Mouse (Mus musculus) heart, embryonic 10.5 days (tissue): ENCODE measurements around the gene Paxbp1. TPM values are rescaled to one million over a fixed set of nuclear protein-coding genes. Genes with fewer than 3 reads are reported as not detected.

Experiments
- polyA plus RNA-seq: library from polyadenylated mRNA; unstranded; fragments of >200 nt; fragmentation: Nextera tagmentation; extraction: Ambion mirVana; gene quantifications from 2 replicates; pipeline ENCODE4 v1.2.1, GENCODE M21; 2016

The Paxbp1 gene
- polyA plus RNA-seq, 1 experiment from 2014 or later, result 53.4 TPM

Other genes with a start within 250 kb of the Paxbp1 start
- 8.4 and 12.7 TPM in 2 replicates for gene Urb1, start 234.1 kb downstream of the Paxbp1 start, polyA plus RNA-seq
- gene Eva1c, start 217.8 kb downstream of the Paxbp1 start, polyA plus RNA-seq, result 1.0 and 2.3 TPM in 2 replicates
- 53.1 TPM in 2 replicates for gene Cfap298, start 109.4 kb downstream of the Paxbp1 start, polyA plus RNA-seq
- gene Synj1, start 33.2 kb downstream of the Paxbp1 start, polyA plus RNA-seq, result 14.3 and 16.5 TPM in 2 replicates
- not detected in 2 replicates for gene 4932438H23Rik, start 50.6 kb upstream of the Paxbp1 start, polyA plus RNA-seq
- gene Olig2, start 180.9 kb upstream of the Paxbp1 start, polyA plus RNA-seq, result not detected in 2 replicates
- gene Olig1, start 225.2 kb upstream of the Paxbp1 start, polyA plus RNA-seq, result 0.10 and 0.21 TPM in 2 replicates